Mouse (Mus musculus) neural tube, embryonic 10.5 days (tissue): Measurements from ENCODE around the gene Taf8.

Source experiments
- DNase-seq: peaks from one replicate; pipeline ENCODE4 v3.0.0-alpha.2; 2017; ENCODE audit warnings: low spot score; ENCODE audit errors: extremely low spot score

Taf8 gene

DNA sequence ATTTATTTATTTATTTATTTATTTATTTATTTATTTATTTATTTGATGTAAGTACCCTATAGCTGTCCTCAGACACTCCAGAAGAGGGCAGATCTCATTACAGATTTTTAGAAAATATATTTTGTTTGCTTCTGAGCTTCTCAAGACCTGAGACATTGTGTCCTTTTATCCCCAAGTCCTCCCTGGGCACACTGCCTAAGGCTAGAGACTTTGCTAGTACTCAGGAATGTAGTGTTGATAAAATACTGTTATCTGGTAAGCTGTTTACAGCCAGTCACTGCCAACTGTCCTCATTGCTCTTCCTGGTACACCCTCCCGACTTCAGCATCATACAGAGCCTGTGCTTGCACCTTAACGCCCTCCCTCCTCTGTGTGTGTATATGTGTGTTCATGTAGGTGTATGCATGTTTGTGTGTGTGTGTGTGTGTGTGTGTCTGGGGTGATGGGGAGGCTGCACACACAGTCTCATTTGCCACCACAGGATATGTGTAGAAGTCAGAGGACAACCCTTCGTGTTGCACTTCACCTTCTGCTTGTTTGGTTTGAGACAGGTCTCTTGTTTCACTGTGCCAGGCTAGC, 42.7 kb downstream of the Taf8 start:
- DNase-seq = no peak

- DNase-seq = no peak
Measured at GRCm38 (mm10) chr17:47458936-47459335, 43.2 kb downstream of the Taf8 start.

DNA sequence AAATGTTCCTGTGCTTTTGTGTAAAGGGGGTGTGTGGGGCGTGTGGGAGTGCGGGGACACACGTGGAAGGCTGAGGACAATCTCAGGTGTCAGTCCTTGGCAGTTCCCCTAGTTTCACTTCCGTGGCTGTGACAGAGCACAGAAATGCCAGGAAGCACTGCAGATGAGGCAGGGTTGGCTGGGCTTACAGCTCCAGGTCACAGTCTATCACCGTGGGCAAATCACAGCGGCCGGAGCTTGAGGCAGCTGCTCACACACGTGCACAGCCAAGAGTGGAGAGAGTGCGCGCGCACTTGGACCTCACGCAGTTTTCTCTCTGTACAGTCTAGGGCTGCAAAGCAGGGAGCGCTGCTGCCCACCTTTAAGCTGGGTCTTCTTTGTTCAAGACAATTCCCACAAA, 43.8 kb downstream of the Taf8 start:
- no peak for DNase-seq

DNA sequence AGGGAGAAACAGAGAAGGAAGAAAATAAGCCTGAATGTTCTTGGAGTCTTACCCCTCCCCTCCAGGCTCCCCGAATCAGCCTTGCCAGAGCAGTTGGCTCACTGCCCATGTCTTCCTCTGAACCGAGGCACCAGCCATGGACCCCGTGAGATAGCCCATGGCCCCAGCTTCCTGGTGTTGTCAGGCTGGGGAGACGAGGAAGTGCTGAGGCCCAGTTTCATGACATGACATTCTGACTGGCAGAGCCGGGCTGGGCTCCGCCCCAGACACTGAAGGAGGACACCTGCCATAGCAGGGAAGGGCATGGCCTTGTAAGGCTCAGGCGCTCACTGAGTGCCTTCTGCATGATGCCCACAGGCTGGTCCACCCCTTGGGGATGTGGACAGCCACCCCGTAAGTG, 47.4 kb downstream of the Taf8 start:
- no peak for DNase-seq

DNA sequence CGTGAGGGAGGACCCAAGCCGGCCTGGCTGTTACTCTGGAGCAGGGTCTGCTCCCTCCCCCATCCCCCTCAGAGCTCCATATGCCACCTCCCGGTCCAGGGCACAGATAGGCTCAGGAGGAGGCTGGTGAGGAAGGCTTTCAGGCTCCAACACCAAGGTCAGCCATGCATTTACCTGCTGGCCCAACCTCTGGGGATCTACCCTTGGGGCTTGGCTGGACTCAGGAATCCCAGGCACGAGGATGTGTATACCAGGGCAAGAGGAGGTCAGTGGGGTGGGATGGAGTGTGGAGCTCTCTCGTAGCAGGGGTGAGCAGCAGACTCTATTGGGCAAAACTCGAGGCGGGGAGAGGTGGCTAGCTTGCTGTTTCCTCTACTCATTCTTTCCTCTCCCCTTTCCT, 49.2 kb downstream of the Taf8 start:
- no peak for DNase-seq

GRCm38 (mm10) chr17:47450880-47451565, 51.1 kb downstream of the Taf8 start:
- DNase-seq = no peak

GRCm38 (mm10) chr17:47450239-47450638, 51.9 kb downstream of the Taf8 start:
- DNase-seq = no peak

DNA sequence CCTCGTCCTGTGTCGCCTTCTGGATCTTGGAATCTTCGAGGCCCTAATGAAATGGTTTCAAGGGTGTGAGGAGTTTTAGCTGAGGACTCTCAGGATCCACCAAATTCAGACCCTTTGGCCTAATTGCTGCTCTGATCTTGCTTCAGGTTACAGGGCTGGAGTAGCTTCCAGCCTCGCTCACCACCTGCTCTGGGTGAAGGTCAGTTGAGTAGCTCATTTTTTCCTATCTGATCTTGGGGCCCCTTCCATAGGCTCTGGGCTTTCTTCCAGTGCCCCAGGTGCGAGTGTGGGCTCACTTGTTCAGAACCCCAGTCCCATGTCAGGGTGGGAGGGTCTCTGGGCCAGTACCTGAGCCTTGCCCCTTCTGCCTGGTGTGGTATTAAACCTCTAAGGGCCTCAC, 52.7 kb downstream of the Taf8 start:
- no peak for DNase-seq

DNA sequence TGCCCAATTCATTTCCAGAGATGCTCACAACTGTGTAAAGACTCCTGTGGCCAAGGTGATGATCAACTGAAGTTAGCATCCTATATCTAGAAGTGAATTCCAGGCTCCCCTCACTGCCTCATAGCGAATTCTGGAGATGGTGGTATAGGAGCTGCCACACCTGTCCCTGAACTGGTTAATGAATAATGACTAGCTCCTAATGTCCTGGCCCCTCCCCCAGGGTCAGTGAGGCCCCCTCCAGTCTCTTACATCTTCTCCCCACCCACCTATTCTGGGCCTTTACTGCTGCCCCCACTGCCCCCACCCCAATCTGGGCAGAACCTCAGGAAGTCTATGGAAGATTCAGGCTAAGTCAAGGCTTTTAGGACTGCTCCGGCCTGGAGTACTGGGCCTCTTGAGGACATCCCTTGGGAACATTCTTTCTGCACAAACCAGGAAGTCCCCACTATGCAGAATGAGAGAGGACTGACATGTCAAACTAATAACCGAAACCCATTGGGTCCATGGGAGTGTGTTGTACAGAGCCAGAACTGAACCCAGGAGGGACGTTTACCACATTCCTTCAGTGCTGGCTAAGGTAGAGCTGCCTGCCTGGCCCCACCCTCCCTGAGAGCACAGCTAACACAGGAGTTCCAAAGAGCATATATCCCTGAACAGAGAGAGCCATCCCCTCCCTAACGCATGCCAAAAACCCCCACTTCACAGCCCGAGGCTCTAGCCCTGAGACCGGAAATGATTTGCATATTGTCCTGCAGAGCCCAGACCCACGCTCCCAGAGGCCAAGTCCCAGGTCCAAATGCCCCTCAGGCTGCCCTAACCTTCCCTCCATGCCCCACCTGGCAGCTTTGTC, 53.3 kb downstream of the Taf8 start:
- DNase-seq = no peak

DNA sequence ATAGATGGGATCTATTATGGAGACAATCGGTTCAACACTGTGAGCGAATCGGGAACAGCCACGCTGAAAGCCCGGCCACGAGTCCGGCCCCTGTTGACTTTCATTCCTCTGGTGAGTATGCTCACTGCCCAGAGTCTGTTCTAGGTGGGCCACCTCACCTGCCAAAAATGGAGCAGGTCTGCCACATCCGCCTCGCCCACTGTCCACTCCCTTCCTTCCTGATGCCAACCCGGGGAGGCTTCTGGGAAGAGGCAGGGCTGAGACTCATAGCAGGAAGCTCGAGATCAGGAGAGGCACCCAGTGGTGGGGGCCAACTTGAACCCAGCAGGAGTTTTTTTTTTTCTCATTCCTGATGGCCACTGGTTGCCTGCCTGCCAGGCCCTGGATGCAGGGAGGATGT, 55.5 kb downstream of the Taf8 start:
- DNase-seq = no peak

DNA sequence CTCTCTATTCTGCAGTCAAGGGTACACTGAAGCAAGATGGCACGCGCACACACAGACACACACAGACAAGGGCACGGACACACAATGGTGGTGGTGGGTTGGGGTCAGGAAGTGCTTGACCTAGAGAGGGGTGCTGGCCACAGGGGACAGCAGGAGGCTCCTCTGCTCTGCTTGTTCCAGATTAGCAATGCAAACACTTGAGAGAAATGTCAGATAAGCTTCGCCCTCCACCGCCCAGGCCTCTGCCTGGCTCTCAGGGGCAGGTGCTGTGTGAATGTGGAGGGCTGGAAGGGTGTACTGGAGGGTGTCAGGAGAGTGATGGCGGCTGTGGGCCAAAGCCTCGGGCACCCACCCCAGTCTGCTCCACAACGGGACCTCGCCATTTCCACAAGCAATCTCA, 56.1 kb downstream of the Taf8 start:
- no peak for DNase-seq

- no peak for DNase-seq
Measured at GRCm38 (mm10) chr17:47445518-47445917, 56.6 kb downstream of the Taf8 start.

DNA sequence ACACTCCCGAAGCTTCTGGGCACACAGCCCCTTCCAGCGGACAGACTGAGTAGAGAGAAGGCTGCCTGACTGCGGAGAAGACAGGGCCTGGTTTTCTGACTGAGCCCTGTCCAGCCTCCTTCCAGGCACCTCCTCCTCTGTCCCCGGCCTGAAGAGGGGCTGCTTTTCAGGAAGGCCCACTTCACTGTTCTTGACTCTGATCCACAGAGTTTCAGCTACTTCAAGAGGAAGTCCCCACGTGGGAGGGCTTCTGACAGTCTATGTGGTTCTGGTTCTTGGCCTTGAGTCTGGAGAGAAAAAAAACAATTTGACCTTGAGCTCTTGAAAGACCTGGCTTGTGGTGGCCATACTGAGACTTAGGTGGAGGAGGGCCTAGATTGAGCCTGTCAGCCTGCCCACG, 58.0 kb downstream of the Taf8 start:
- DNase-seq = no peak

DNA sequence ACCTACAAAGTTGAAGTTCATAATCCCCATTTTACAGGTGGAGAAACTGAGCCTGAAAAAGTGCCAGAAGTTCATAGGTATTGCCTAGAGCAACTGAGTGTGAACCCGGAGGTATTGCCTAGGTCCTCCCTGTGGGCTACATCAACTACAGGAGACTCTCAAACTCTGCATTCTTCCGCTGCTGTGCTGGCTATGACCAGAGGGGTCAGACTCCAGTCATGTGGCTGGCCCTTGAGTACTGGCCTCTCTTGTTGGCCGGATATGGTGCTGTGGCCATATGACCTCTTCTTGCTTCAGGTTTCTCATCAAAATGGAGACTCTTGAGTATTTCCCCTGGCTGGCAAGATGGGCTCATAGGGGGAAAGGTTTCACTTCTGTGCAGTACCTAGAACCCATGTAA, 59.8 kb downstream of the Taf8 start:
- DNase-seq = no peak

DNA sequence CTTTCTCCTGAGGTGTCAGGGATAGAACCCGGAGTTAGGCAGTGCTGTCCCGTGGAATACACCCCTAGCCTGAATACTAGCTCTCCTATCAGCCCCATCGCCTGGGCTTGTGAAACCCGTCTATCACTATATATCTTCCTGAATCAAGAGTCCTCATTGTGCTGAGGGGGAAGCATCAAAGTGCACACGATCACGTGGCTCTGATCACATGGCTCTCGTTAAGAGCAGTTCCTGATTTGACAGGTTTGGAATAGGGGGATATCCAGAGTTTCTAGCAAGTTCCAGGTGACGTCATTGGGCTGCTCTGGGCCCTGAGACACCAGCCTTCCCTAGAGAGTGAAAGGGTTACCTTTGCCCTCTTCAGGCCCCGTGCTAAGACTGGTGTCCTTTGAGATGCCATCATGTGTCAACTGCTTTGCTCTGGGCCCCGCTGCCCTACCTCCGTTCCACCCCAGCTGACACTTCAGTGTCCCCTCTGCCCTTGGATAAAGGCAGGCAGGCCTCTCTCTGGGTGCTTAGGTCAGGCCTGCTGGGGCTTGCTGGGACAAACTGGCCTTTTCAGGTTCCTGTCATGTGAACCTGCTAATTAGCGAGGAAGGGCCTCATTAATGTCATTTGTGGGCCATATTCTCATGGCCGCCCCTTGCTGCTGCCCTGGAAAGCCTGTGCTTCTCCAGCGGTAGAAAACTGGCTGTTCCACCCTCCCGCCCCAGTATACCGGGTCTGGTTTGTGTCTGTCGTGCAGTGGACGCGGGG, 60.6 kb downstream of the Taf8 start:
- DNase-seq = no peak

DNA sequence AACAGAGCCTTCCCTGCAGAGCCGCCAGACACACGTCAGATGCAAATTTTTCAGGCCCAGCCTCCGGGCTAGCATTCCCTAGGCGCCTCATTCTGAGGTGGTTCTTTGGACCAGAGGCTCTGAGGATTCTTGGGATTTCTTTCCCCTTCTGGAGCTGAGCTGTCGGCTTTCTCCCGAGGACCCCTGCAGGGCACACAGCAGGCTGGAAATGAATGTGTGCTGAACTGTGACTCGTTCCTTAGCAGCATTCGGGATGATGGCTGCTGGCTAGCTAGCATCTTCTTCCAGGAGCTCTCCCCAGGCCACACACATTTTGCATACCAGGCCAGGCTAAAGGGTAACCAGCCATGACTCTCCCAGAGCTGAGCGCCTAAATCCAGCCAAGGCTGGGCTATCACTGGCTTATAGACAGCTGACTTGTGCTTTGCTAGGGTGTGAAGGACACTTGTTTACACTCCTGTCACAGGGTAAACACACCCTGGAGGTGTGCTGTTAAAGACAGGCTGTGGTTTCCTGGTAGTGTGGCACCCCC, 61.7 kb downstream of the Taf8 start:
- DNase-seq = no peak

DNA sequence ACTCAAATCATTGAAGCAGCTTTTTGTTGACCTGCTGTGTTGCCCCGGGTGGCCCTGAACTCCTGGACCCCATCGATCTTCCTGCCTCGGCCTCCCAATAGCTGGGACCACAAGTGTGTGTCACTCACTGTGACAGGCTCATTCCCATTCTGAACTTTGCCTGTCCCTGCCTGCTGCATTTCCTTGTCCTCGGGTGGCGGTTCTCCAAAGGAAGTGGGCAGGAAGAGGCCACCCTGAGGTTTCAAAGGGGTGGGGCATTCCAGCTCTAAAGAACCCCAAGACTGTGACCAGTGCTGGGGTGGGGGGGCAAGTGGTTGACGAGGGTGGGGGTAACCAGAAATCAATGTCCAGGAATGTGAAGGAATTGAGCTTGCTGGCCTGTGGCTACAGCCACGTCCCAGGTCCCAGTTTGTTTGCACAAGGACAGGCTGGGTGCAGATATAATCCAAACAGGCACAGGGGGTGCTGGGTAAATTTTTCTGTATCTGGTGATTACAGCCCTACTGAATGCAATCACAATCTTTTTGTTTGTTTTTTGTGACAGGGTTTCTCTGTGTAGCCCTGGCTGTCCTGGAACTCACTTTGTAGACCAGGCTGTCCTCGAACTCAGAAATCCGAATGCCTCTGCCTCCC, 62.6 kb downstream of the Taf8 start:
- no peak for DNase-seq

- DNase-seq = no peak
Measured at GRCm38 (mm10) chr17:47438611-47439010, 63.5 kb downstream of the Taf8 start.

- no peak for DNase-seq
Measured at GRCm38 (mm10) chr17:47436907-47437547, 65.1 kb downstream of the Taf8 start, which contains the start of gene 1700001C19Rik. Gene 1700001C19Rik (minus strand): TSS chr17:47437376.

DNA sequence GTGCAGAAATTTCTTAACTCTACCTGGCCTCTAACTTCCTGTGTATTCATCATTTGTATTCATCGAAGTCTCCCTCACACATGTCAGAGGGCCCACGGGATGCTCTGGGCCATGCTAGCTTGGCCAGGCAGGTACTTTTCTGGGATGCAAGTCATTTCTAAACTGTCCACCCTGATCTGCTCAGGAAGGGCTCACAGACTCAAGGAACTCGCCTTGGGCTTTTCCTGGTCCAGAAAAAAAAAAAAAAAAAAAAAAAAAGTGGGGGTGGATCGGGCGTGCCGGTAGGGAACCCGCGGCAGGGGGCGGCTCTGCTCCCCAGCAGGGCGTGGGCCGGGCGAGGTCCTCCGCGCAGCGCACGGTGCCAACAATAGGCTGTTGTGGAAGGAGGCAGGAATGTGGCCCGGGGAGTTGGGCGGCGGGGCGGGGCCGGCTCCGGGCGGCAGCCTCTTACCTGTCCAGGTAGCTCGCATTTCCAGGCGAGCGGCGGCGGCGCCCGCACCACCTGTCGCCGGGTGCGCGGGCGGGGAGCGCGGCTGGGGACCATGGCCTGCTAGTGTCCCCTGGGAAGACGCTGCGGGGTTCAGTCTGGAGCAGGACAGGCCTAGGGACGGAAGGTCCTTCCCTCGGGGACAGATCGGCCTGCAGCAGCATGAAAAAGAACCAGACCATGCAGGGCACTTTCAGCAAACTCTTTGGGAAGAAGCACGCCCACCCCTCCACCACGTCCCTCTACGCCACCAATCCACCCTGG, 65.8 kb downstream of the Taf8 start, which contains the start of gene AI661453:
Gene AI661453, plus strand, starts transcription at position 460 of the 751 bp plus-strand sequence.
- DNase-seq = no peak
